Mouse (Mus musculus) lung, adult 2 months (tissue): ENCODE measurements around the gene Vps18.

Experiments
- CTCF ChIP-seq: fragments of 200-500 bp; IDR thresholded peaks from 2 replicates; pipeline ENCODE4 v1.5.1; 2011; ENCODE audit warnings: mild to moderate bottlenecking, low read length, control low read depth; ENCODE audit not compliant: insufficient read depth
- POLR2A ChIP-seq: fragments of 200-500 bp; IDR thresholded peaks from 2 replicates; pipeline ENCODE4 v1.6.1; 2011; ENCODE audit warnings: low read depth, mild to moderate bottlenecking, control low read depth, low read length, borderline replicate concordance; ENCODE audit errors: extremely low read depth

GRCm38 (mm10) chr2:119312380-119312958 lies 23.9 kb downstream of the Vps18 start:
- TF ChIP-seq POLR2A (no peak), CTCF (no peak)
